Mouse (Mus musculus) erythroblast, embryonic 14.5 days (primary cell): ENCODE measurements around the gene Psma1. TPM values are rescaled to one million over a fixed set of nuclear protein-coding genes. Genes with fewer than 3 reads are reported as not detected.
A peak's percentile ranks its signal among the peaks of the same experiment; 100 is the strongest.

Experiments
- H3K27me3 ChIP-seq: 2 replicates; pipeline ENCODE4 v1.6.1; 2012; ENCODE audit warnings: inconsistent platforms; ENCODE audit not compliant: control insufficient read depth
- H3K36me3 ChIP-seq: 2 replicates; pipeline ENCODE4 v1.6.1; 2012; ENCODE audit warnings: mild to moderate bottlenecking, inconsistent platforms; ENCODE audit not compliant: control insufficient read depth
- H3K4me1 ChIP-seq: 2 replicates; pipeline ENCODE4 v1.6.1; 2012; ENCODE audit warnings: inconsistent platforms; ENCODE audit not compliant: control insufficient read depth
- H3K4me3 ChIP-seq: replicated peaks from 2 replicates; pipeline ENCODE3; 2012; ENCODE audit warnings: moderate library complexity, mild to moderate bottlenecking, inconsistent platforms
- H3K9me3 ChIP-seq: 2 replicates; pipeline ENCODE4 v1.6.1; 2012; ENCODE audit warnings: low read length, inconsistent platforms, mixed read lengths; ENCODE audit not compliant: control insufficient read depth
- GATA1 ChIP-seq: IDR thresholded peaks from 2 replicates; pipeline ENCODE4 v1.6.1; 2012; ENCODE audit warnings: low read length, inconsistent platforms, mixed read lengths
- TAL1 ChIP-seq: IDR thresholded peaks from 3 replicates; pipeline ENCODE4 v1.6.1; 2012; ENCODE audit warnings: low read length, inconsistent platforms, mixed read lengths
- polyA plus RNA-seq: library from polyadenylated mRNA; stranded (reverse); fragments of >175 nt; gene quantifications from 2 replicates; pipeline ENCODE4 v1.2.3, GENCODE M21; 2012

Gene Psma1
- 0.78 and 1.1 TPM in 2 replicates for polyA plus RNA-seq

DNA sequence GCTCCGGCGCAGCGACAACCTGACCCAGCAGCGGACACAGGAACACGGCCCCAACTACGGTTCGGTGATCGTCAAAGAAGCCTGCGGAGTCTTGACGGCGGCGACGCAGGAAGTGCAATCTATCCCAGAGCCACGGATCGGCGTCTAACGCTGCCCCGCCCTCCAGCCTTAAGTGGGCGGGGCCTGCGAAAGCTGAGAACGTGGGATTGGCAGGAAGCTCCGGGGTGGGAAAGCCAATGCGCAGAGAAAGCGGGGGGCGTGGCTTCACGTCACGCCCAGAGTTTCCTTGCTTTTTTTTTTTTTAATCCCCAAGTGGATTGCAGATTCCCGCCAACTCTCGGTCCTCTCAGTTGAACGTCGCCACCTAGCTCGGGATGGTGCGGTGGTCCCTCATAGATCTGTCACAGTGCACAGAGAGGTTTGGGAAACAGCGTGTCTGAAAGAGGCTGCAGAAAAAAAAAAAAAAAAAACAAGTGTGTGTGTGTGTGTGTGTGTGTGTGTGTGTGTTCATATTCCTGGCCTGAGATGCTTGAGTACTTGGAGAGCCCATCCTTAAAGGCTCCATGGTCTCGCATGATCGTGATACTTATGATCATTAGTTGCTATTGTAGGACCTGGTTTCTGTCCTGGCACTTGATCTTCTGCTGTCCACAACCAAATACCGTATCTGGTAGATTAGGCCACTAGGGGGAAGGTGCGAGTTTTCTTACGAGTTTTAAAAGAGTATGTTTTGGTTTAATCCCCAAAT, at the start of gene Psma1:
Psma1 (minus strand) TSS at position 114 of the 748 bp plus-strand sequence.
- Histone ChIP-seq H3K27me3 (no peaks in the 10 kb centered on the region), H3K4me3 (peak within 1 kb of the TSS; percentile 70), H3K9me3 (no peaks in the 10 kb centered on the region), H3K4me1 (peaks cover 26% of the 10 kb centered on the region), H3K36me3 (peaks cover 32% of the 10 kb centered on the region)
- TF ChIP-seq TAL1: no peak
- no peak for TF ChIP-seq GATA1

DNA sequence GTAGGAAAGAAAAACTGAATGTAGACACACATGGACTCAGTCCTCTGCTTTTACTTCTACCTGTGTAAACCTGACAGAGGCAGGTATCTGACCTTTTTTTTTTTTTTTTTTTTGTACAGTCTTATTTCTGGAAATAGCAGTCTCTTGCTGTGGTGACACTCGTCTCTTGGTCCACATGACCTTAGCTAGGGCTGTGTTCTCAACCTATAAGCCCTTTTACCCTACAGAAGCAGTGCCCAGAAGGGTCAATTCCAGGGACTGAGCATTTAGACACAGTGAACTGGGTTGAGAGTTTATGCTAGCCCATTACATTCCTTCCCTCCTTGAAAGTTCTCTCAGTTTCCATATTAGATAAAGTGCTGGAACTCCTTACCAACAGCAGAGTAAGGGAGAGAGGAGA, 47.6 kb upstream of the Psma1 start:
- TF ChIP-seq TAL1 (no peak), GATA1 (no peak)
- H3K27me3 ChIP-seq: no peaks in the 10 kb centered on the region
- H3K36me3 ChIP-seq: no peaks in the 10 kb centered on the region
- no peaks in the 10 kb centered on the region for H3K4me1 ChIP-seq
- no peak overlapping the region for H3K4me3 ChIP-seq
- H3K9me3 ChIP-seq: no peaks in the 10 kb centered on the region

DNA sequence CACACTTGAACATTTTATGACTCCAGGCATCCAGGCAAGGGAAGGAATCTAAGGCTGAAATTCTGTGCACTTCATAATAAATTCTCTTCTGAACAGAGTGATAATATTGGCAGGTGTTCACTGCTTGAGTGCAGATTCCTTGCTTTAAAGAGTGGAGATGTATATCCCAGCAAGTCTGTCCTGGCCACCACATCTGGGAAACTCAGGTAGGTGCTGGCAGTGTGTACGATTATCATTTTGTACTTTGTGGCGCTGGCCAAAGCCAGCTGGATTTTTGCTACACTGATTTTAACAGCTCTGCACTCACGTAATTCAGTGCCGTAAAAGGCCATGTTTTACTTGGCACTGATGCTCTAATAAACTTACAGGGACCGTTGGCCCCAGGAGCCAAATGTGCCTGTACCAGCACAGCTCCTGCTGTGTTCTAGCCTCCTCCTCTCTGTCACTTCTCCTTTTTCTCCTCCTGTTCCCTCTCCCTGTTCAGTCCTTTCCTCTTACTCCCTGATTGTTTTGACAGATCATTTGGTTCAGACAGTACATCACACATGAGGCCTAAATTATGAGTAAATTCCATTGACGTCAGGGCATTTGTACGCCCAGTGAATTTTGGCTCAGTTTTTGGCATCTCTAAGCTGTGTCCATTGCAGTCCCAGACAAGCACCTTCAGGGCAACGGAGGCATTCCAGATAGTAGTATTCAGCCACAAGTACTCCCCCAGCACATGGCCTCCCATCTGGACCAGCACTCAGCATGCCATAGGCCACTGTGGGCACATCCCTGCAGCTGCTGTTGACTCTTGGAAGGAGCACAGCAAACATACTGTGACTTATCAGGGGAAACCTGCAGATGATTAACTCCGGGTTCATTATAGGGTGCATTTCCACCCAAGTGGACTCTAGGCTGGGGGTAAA, 46.9 kb upstream of the Psma1 start:
- Histone ChIP-seq H3K36me3 (no peaks in the 10 kb centered on the region), H3K4me3 (no peak overlapping the region), H3K27me3 (no peaks in the 10 kb centered on the region), H3K4me1 (no peaks in the 10 kb centered on the region), H3K9me3 (no peaks in the 10 kb centered on the region)
- TF ChIP-seq GATA1 (no peak), TAL1 (no peak)

- Histone ChIP-seq H3K27me3 (no peaks in the 10 kb centered on the region), H3K4me1 (no peaks in the 10 kb centered on the region), H3K4me3 (no peak overlapping the region), H3K9me3 (no peaks in the 10 kb centered on the region), H3K36me3 (no peaks in the 10 kb centered on the region)
- TF ChIP-seq GATA1 (no peak), TAL1 (no peak)
These were observed 45.9 kb upstream of the Psma1 start for GRCm38 (mm10) chr7:114321694-114322372.

GRCm38 (mm10) chr7:114317896-114318295, 42.0 kb upstream of the Psma1 start:
- H3K4me3 ChIP-seq: no peak overlapping the region
- no peaks in the 10 kb centered on the region for H3K9me3 ChIP-seq
- no peaks in the 10 kb centered on the region for H3K27me3 ChIP-seq
- H3K4me1 ChIP-seq: no peaks in the 10 kb centered on the region
- TF ChIP-seq GATA1: no peak
- TF ChIP-seq TAL1: no peak
- H3K36me3 ChIP-seq: no peaks in the 10 kb centered on the region

GRCm38 (mm10) chr7:114317389-114317792, 41.5 kb upstream of the Psma1 start:
- no peaks in the 10 kb centered on the region for H3K4me1 ChIP-seq
- no peak overlapping the region for H3K4me3 ChIP-seq
- no peaks in the 10 kb centered on the region for H3K27me3 ChIP-seq
- TF ChIP-seq TAL1 (no peak), GATA1 (no peak)
- H3K36me3 ChIP-seq: no peaks in the 10 kb centered on the region
- no peaks in the 10 kb centered on the region for H3K9me3 ChIP-seq

GRCm38 (mm10) chr7:114316361-114316871, 40.5 kb upstream of the Psma1 start:
- TF ChIP-seq GATA1: no peak
- no peak for TF ChIP-seq TAL1

GRCm38 (mm10) chr7:114311209-114311608, 35.3 kb upstream of the Psma1 start:
- no peak overlapping the region for H3K4me3 ChIP-seq
- peaks cover 2% of the 10 kb centered on the region; the same call in 1 of the 2 replicates for H3K4me1 ChIP-seq
- no peak for TF ChIP-seq GATA1
- no peak for TF ChIP-seq TAL1

More at GRCm38 (mm10) chr7:114316361-114316871, 40.5 kb upstream of the Psma1 start:
- Histone ChIP-seq H3K4me1 (no peaks in the 10 kb centered on the region), H3K27me3 (no peaks in the 10 kb centered on the region), H3K9me3 (no peaks in the 10 kb centered on the region), H3K4me3 (no peak overlapping the region), H3K36me3 (no peaks in the 10 kb centered on the region)

GRCm38 (mm10) chr7:114309020-114309419, 33.1 kb upstream of the Psma1 start:
- no peaks in the 10 kb centered on the region for H3K9me3 ChIP-seq
- TF ChIP-seq TAL1: no peak
- TF ChIP-seq GATA1: no peak
- H3K36me3 ChIP-seq: no peaks in the 10 kb centered on the region
- H3K4me3 ChIP-seq: no peak overlapping the region
- peaks cover 2% of the 10 kb centered on the region; the same call in 1 of the 2 replicates for H3K4me1 ChIP-seq
- H3K27me3 ChIP-seq: no peaks in the 10 kb centered on the region

More at GRCm38 (mm10) chr7:114311209-114311608, 35.3 kb upstream of the Psma1 start:
- Histone ChIP-seq H3K27me3 (no peaks in the 10 kb centered on the region), H3K9me3 (no peaks in the 10 kb centered on the region), H3K36me3 (no peaks in the 10 kb centered on the region)
